Mouse (Mus musculus) embryonic facial prominence, embryonic 11.5 days (tissue): ENCODE measurements at regions not wholly inside any gene's neighbourhood (a gene's known extent, or its start where the extent isn't known, plus 50 kb on each side); places are given as distances from the start of the nearest gene placed in this dataset.

Source experiments
- ATAC-seq: fragments of 200-750 bp; cut with Nextera tagmentation; replicated peaks from 2 replicates; pipeline ENCODE4 v1.8.0; 2017; ENCODE audit warnings: low read depth; ENCODE audit not compliant: insufficient number of reproducible peaks, low FRiP score, low TSS enrichment
- DNase-seq: peaks from one replicate; pipeline ENCODE4 v3.0.0-alpha.2; 2015; ENCODE audit warnings: low spot score
- H3K27ac ChIP-seq: fragments of 300-500 bp; sonication (generic); replicated peaks from 2 replicates; pipeline ENCODE4 v1.5.1; 2014; ENCODE audit warnings: mild to moderate bottlenecking, low read depth, low read length, control low read depth
- H3K27me3 ChIP-seq: fragments of 300-500 bp; sonication (generic); 2 replicates; pipeline ENCODE4 v1.6.1; 2014; ENCODE audit warnings: mild to moderate bottlenecking, low read length, moderate library complexity, mixed read lengths; ENCODE audit not compliant: control insufficient read depth, insufficient read depth
- H3K36me3 ChIP-seq: fragments of 300-500 bp; sonication (generic); replicated peaks from 2 replicates; pipeline ENCODE4 v1.6.1; 2014; ENCODE audit warnings: low read depth, mild to moderate bottlenecking, low read length, moderate library complexity, mixed read lengths; ENCODE audit not compliant: control insufficient read depth, insufficient read depth
- H3K4me1 ChIP-seq: fragments of 300-500 bp; sonication (generic); 2 replicates; pipeline ENCODE4 v1.6.1; 2014; ENCODE audit warnings: low read length, mixed read lengths; ENCODE audit not compliant: control insufficient read depth, insufficient read depth
- H3K4me2 ChIP-seq: fragments of 300-500 bp; sonication (generic); 2 replicates; pipeline ENCODE4 v1.6.1; 2014; ENCODE audit warnings: low read depth, mild to moderate bottlenecking, control low read depth, low read length, moderate library complexity
- H3K4me3 ChIP-seq: fragments of 300-500 bp; sonication (generic); 2 replicates; pipeline ENCODE4 v1.5.1; 2014; ENCODE audit warnings: low read depth, low read length, control low read depth
- H3K9ac ChIP-seq: fragments of 300-500 bp; sonication (generic); replicated peaks from 2 replicates; pipeline ENCODE4 v1.6.1; 2014; ENCODE audit warnings: mild to moderate bottlenecking, control low read depth, low read length
- H3K9me3 ChIP-seq: fragments of 300-500 bp; sonication (generic); replicated peaks from 2 replicates; pipeline ENCODE4 v1.6.1; 2016; ENCODE audit warnings: mild to moderate bottlenecking, low read length, inconsistent platforms, mixed read lengths; ENCODE audit not compliant: control insufficient read depth
- WGBS: fragments of 180-500 bp; shearing (Covaris S2); extraction: QIAGEN DNeasy Blood & Tissue Kit; methylation state at CpG from one replicate; pipeline ENCODE4 v1.1.7; 2014; 5-methylcytosine and 5-hydroxymethylcytosine counted together

DNA sequence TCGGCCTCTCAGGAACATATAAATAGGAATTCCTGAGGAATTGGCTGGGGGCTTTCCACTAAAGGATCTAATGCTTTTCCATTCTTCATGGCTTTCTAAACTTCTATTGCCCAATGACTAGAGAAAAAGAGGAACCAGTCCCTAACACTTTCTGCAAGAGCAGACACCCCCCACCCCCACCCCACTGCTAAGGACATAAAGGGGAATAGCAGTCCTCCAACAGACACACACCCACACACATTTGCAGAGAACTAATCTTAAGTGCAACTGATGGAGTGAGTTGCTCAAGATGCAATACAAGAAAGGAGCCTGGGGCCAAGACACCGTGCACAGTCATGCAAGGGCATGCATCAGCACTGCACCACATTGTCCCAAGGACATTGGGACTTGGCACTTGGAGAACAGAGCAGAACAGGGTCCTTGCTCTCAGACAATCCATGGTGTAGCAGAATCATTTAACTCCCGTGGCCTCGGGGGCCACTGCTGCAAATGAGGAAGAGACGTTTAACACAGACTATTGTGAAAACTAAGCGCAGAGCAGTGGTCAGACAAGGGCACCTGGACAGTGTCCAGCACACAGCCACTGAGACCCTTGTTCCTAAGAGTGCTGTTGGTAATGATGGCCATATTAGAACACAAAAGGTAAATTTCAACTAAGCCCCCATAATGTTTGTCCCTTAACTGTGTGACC lies 161.1 kb downstream of the Xpnpep1 start:
- no peaks in the 10 kb centered on the region for H3K9me3 ChIP-seq
- H3K27me3 ChIP-seq, result no peaks in the 10 kb centered on the region
- 79% methylated on average over 6 of the region's 6 CpGs for WGBS
- no peaks in the 10 kb centered on the region for H3K36me3 ChIP-seq
- DNase-seq (no peak), ATAC-seq (no peak)
- no peaks in the 10 kb centered on the region for H3K4me1 ChIP-seq
- no peak overlapping the region for H3K4me2 ChIP-seq
- no peak overlapping the region for H3K4me3 ChIP-seq
- no peak overlapping the region for H3K9ac ChIP-seq
- no peak overlapping the region for H3K27ac ChIP-seq

DNA sequence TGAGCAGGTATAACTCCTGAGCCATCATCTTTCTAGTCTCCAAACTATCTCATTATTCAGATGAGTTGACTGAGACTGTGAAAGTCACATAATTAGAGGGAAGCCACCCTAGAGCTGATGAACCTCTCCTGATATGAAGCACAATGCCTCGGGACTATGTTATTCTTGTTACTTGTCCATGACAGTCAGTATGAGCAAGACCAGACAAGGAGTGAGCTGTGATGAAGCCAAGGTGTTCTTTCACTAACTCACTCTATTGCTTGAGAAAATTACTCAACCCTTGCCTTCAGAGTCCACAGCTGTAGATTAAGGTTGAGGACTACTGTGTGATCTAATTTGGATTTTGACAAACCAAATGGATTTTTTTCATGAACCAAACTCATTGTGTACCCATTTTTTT lies 173.4 kb downstream of the Xpnpep1 start:
- DNase-seq (no peak), ATAC-seq (no peak)
- Histone ChIP-seq H3K4me1 (no peaks in the 10 kb centered on the region; the same call in 1 of the 2 replicates), H3K27me3 (no peaks in the 10 kb centered on the region), H3K27ac (no peak overlapping the region), H3K36me3 (no peaks in the 10 kb centered on the region), H3K4me2 (no peak overlapping the region), H3K4me3 (no peak overlapping the region), H3K9me3 (no peaks in the 10 kb centered on the region), H3K9ac (no peak overlapping the region)
- 76% methylated on average over 1 of the region's 1 CpGs for WGBS

DNA sequence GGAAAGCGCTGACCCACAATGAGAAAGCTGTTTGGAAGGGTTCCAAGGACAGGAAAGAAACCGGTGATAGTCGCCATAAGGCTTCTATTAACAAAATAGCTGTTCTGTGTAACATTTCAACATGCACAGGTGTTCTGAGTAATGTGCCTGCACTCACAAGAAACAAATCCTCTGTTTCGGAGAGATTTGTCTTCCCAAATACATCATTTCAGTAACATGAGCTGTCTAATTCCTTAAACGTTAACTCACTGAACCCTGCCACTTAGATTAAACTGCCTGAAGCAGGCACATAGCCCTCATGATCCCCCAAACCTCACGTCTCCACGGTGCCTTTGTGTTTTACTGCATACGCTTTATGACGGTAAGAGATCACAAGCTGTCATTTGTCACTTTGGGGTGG lies 178.4 kb downstream of the Xpnpep1 start:
- no peaks in the 10 kb centered on the region for H3K27me3 ChIP-seq
- H3K9ac ChIP-seq, result no peak overlapping the region
- no peak overlapping the region for H3K27ac ChIP-seq
- H3K36me3 ChIP-seq, result no peaks in the 10 kb centered on the region
- H3K4me2 ChIP-seq, result no peak overlapping the region
- H3K4me1 ChIP-seq, result no peaks in the 10 kb centered on the region; the same call in 1 of the 2 replicates
- WGBS, result 41% methylated on average over 9 of the region's 9 CpGs
- no peak for ATAC-seq
- peak; percentile 61 for DNase-seq
- no peaks in the 10 kb centered on the region for H3K9me3 ChIP-seq
- H3K4me3 ChIP-seq, result no peak overlapping the region

DNA sequence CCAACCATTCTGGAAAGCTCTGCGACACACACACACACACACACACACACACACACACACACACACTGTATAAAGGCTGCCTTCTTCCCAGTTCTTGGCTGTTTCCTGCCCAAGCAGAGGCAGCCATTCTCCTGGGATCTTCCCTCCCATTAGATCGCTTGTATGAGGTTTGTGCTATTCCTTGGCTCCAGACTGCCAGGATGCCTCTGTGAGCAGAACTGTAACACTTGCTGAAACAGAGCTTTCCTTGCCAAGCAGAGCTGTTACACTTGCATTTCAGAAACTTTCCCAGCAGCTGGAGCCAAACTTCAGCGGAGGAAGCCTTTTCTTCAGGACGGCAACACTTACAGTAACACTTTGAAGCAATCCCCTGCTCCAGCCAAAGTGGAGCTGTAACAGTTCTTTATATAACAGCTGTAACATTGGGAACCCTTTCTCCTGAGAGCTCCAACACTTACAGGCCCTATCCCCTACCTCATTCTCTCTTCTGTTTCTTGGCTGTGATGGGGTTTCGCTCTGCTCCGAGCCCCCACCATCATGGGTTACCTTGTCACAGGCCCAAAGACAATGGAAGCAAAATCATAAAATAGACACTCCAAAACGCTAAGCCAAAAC lies 185.8 kb downstream of the Xpnpep1 start:
- Histone ChIP-seq H3K9ac (no peak overlapping the region), H3K4me3 (no peak overlapping the region), H3K4me2 (no peak overlapping the region), H3K36me3 (no peaks in the 10 kb centered on the region), H3K9me3 (no peaks in the 10 kb centered on the region), H3K27ac (no peak overlapping the region), H3K4me1 (no peaks in the 10 kb centered on the region), H3K27me3 (no peaks in the 10 kb centered on the region)
- DNase-seq (no peak), ATAC-seq (no peak)
- WGBS, result 85% methylated on average over 7 of the region's 7 CpGs

DNA sequence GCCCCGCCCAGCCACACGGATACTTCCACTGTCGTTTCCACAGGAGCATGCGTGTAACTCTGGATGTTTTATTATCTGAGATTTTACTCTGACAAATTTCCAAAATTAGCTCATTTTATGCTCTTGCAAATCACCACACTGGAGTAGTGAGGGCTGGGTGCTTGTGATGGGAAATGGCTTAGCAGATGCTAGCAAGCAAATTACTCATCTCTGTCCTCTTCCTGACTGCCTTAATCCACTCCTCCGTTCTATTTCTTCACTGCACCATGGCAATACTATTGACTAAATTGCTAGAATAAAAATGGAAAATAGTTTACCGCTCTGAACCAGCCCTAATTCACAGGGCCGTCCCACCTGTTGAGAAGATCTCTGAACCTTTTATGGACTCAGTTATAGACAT lies 223.8 kb downstream of the Xpnpep1 start:
- ATAC-seq (no peak), DNase-seq (no peak)
- Histone ChIP-seq H3K9ac (no peak overlapping the region), H3K4me1 (no peaks in the 10 kb centered on the region), H3K27ac (no peak overlapping the region), H3K9me3 (no peaks in the 10 kb centered on the region), H3K27me3 (no peaks in the 10 kb centered on the region), H3K4me2 (no peak overlapping the region), H3K36me3 (no peaks in the 10 kb centered on the region), H3K4me3 (no peak overlapping the region)
- 90% methylated on average over 7 of the region's 7 CpGs for WGBS

DNA sequence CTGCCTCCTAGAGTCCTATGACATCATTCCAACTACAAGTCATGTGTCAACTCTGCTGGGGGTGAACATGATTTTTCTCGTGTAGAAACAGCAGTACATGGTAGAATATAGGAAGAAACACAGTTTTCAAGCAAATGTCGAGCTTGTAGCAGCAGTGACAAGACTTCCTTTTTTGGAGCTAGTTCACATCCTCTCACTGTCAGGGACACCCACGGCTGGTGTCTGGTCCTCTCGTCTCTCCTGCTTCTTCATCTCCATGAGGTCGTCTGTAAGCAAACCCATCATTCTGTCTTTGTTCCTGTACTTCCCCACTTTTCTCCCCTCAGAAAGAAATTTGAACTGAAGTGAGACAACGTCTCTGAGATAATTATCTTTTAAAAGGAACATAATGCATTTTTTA lies 228.0 kb downstream of the Xpnpep1 start:
- ATAC-seq (no peak), DNase-seq (no peak)
- Histone ChIP-seq H3K4me1 (no peaks in the 10 kb centered on the region), H3K27ac (no peak overlapping the region), H3K36me3 (no peaks in the 10 kb centered on the region), H3K4me3 (no peak overlapping the region), H3K9ac (no peak overlapping the region), H3K27me3 (no peaks in the 10 kb centered on the region), H3K9me3 (no peaks in the 10 kb centered on the region), H3K4me2 (no peak overlapping the region)
- WGBS, result 79% methylated on average over 6 of the region's 6 CpGs

DNA sequence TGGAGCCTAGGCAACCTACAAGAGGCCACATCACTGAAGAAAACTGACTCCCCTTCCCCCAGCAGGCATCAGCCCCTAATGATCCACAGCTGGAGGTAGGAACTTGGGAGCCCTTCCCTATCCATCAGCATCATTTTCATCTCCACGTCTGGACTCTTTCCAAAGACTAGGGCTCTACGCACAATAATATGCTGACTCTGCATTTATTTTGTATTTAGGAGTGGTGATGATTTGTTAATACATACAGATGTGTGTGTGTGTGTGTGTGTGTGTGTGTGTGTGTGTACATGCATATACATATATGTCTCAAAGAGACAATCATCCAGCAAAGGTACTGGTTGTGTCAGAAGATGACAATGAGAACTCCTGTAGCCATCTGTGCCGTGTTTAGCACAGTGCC lies 251.2 kb downstream of the Xpnpep1 start:
- Histone ChIP-seq H3K36me3 (no peaks in the 10 kb centered on the region), H3K4me1 (no peaks in the 10 kb centered on the region), H3K27me3 (no peaks in the 10 kb centered on the region), H3K4me2 (no peak overlapping the region), H3K27ac (no peak overlapping the region), H3K9me3 (no peaks in the 10 kb centered on the region), H3K9ac (no peak overlapping the region), H3K4me3 (no peak overlapping the region)
- no peak for DNase-seq
- ATAC-seq, result no peak
- 79% methylated on average over 3 of the region's 3 CpGs for WGBS

DNA sequence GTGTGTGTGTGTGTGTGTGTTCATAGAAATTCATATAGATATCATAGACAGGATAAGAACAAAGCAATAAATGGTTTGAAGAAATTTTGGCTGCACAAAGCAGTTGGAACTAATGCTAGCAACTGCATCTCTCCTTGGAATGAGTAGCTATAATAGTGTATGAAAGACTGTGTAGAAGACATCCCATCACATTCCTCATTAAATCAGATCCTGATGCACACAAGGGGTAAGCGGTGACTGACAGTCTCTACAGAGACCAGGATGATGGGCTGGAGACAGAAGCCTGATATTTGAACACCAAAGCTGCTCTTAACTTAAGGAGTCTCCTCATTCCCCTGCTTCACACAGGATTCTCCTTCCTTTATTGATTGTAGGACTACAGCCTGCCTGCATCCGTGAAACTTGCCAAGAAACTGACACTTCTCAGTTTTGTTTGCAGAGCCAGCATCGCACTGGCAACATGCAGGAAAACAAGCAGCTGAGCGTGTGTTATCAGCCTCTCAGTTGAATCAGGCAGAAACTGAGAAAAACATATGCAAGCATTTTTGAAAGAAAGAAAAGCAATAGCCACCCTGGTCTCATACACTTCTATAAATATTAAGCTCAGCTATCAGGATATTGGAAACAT lies 271.1 kb downstream of the Xpnpep1 start:
- no peak overlapping the region for H3K27ac ChIP-seq
- no peak overlapping the region for H3K4me2 ChIP-seq
- H3K27me3 ChIP-seq, result no peaks in the 10 kb centered on the region
- no peak overlapping the region for H3K9ac ChIP-seq
- H3K4me1 ChIP-seq, result no peaks in the 10 kb centered on the region
- H3K9me3 ChIP-seq, result no peaks in the 10 kb centered on the region
- no peak for ATAC-seq
- no peak for DNase-seq
- H3K36me3 ChIP-seq, result no peaks in the 10 kb centered on the region
- no peak overlapping the region for H3K4me3 ChIP-seq
- WGBS, result 73% methylated on average over 4 of the region's 4 CpGs
